Mouse (Mus musculus) intestine, postnatal 0 days (tissue): ENCODE measurements at regions not wholly inside any gene's neighbourhood (a gene's known extent, or its start where the extent isn't known, plus 50 kb on each side); places are given as distances from the start of the nearest gene placed in this dataset.
"Not testable (repeated sequence)": the region's sequence is repeated elsewhere in the genome, so short reads cannot be mapped to it uniquely, and the experiment has no call there.

ENCODE experiments used
- ATAC-seq: fragments of 200-750 bp; cut with Nextera tagmentation; 2 replicates; pipeline ENCODE4 v1.8.0; 2017; ENCODE audit warnings: mild to moderate bottlenecking, moderate TSS enrichment, moderate library complexity
- H3K27ac ChIP-seq: fragments of 300-500 bp; sonication (generic); 2 replicates; pipeline ENCODE4 v1.5.1; 2014; ENCODE audit warnings: mild to moderate bottlenecking, low read depth, low read length, moderate library complexity
- H3K27me3 ChIP-seq: fragments of 300-500 bp; sonication (generic); replicated peaks from 2 replicates; pipeline ENCODE4 v1.6.1; 2014; ENCODE audit warnings: low read length, mixed read lengths; ENCODE audit not compliant: control insufficient read depth, insufficient read depth
- H3K36me3 ChIP-seq: fragments of 300-500 bp; sonication (generic); 2 replicates; pipeline ENCODE4 v1.6.1; 2014; ENCODE audit warnings: mild to moderate bottlenecking, moderate library complexity; ENCODE audit not compliant: control insufficient read depth, insufficient read depth
- H3K4me1 ChIP-seq: fragments of 300-500 bp; sonication (generic); replicated peaks from 2 replicates; pipeline ENCODE4 v1.6.1; 2014; ENCODE audit warnings: antibody characterized with exemption, low read length, mixed read lengths; ENCODE audit not compliant: control insufficient read depth, insufficient read depth
- H3K4me2 ChIP-seq: fragments of 300-500 bp; sonication (generic); replicated peaks from 2 replicates; pipeline ENCODE4 v1.6.1; 2014; ENCODE audit warnings: low read depth, mild to moderate bottlenecking, moderate library complexity
- H3K4me3 ChIP-seq: fragments of 300-500 bp; sonication (generic); 2 replicates; pipeline ENCODE4 v1.5.1; 2014; ENCODE audit warnings: low read depth, low read length
- H3K9ac ChIP-seq: fragments of 300-500 bp; sonication (generic); 2 replicates; pipeline ENCODE4 v1.6.1; 2014; ENCODE audit warnings: mild to moderate bottlenecking, low read depth, low read length
- H3K9me3 ChIP-seq: fragments of 300-500 bp; sonication (generic); 2 replicates; pipeline ENCODE4 v1.6.1; 2016; ENCODE audit warnings: mixed run types; ENCODE audit not compliant: control insufficient read depth
- CTCF ChIP-seq: sonication (generic); IDR thresholded peaks from 2 replicates; pipeline ENCODE4 v1.5.1; 2016; ENCODE audit warnings: low read depth, mild to moderate bottlenecking, control low read depth, antibody characterized with exemption, moderate library complexity
- WGBS: fragments of 180-500 bp; shearing (Covaris S2); extraction: QIAGEN DNeasy Blood & Tissue Kit; methylation state at CpG from one replicate; pipeline ENCODE4 v1.1.7; 2014; 5-methylcytosine and 5-hydroxymethylcytosine counted together

DNA sequence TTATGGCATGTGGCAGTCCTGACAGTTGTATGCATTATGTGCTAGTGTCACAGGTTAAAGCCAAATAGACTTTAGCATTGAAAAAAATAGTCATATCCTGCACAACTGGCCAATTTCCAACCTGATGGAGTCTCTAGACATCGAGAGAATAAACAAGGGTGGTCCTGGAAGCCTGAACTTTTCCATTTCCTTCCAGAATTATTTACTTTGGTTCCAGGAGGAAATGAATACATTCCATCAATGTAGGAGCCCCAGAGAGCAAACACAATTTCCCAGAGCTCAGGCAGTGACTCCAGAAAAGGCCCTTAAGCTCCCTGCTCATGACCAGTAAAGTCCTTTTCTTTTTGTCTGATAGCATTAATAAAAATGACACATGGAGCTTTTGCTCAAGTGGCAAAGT, 151.9 kb upstream of the Got2 start:
- Histone ChIP-seq H3K4me2 (no peak overlapping the region), H3K4me3 (no peak overlapping the region), H3K27me3 (no peaks in the 10 kb centered on the region), H3K4me1 (no peaks in the 10 kb centered on the region), H3K36me3 (no peaks in the 10 kb centered on the region), H3K27ac (no peak overlapping the region), H3K9me3 (no peaks in the 10 kb centered on the region), H3K9ac (no peak overlapping the region)
- ATAC-seq, result no peak
- 26% methylated on average over 1 of the region's 1 CpGs for WGBS
- TF ChIP-seq CTCF, result no peak

- H3K9ac ChIP-seq, H3K27me3 ChIP-seq: not testable (repeated sequence)
- 83% methylated on average over 3 of the region's 3 CpGs for WGBS
Observed at GRCm38 (mm10) chr8:96018742-96019141, 130.4 kb upstream of the Got2 start.

DNA sequence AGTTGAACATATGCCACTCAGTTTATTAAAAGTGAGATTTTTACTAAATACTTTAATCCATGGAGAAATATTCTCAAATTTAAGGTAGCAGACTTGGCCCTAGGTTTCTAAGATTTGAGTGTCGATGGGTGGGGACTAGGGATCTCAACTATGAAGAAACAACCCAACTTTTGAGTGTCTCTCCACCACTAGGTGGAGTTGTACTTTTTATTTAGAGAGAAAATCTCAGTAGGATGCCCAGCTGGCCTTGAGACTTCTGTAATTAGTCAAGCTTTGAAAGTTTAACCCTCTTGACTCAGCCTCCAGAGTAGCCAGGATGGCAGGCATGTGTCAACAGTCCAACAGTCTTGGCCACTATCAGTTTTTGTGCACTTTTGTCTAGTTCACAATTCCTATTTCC, 123.7 kb upstream of the Got2 start:
- Histone ChIP-seq H3K36me3 (no peaks in the 10 kb centered on the region), H3K4me1 (no peaks in the 10 kb centered on the region), H3K9me3 (no peaks in the 10 kb centered on the region), H3K4me2 (no peak overlapping the region), H3K27ac (no peak overlapping the region), H3K4me3 (no peak overlapping the region), H3K27me3 (no peaks in the 10 kb centered on the region), H3K9ac (no peak overlapping the region)
- no peak for ATAC-seq
- 88% methylated on average over 1 of the region's 1 CpGs for WGBS
- TF ChIP-seq CTCF, result no peak

More at GRCm38 (mm10) chr8:96018742-96019141, 130.4 kb upstream of the Got2 start:
- H3K9me3 ChIP-seq, ATAC-seq, H3K36me3 ChIP-seq, H3K27ac ChIP-seq, H3K4me3 ChIP-seq, H3K4me2 ChIP-seq, H3K4me1 ChIP-seq: not testable (repeated sequence)

GRCm38 (mm10) chr8:95991826-95992463, 103.6 kb upstream of the Got2 start:
- Histone ChIP-seq H3K36me3 (no peaks in the 10 kb centered on the region), H3K27me3 (no peaks in the 10 kb centered on the region), H3K9me3 (no peaks in the 10 kb centered on the region), H3K9ac (no peak overlapping the region), H3K4me2 (no peak overlapping the region), H3K4me3 (no peak overlapping the region), H3K4me1 (no peaks in the 10 kb centered on the region), H3K27ac (no peak overlapping the region)
- ATAC-seq, result no peak
- TF ChIP-seq CTCF, result no peak
- 79% methylated on average over 8 of the region's 8 CpGs for WGBS

DNA sequence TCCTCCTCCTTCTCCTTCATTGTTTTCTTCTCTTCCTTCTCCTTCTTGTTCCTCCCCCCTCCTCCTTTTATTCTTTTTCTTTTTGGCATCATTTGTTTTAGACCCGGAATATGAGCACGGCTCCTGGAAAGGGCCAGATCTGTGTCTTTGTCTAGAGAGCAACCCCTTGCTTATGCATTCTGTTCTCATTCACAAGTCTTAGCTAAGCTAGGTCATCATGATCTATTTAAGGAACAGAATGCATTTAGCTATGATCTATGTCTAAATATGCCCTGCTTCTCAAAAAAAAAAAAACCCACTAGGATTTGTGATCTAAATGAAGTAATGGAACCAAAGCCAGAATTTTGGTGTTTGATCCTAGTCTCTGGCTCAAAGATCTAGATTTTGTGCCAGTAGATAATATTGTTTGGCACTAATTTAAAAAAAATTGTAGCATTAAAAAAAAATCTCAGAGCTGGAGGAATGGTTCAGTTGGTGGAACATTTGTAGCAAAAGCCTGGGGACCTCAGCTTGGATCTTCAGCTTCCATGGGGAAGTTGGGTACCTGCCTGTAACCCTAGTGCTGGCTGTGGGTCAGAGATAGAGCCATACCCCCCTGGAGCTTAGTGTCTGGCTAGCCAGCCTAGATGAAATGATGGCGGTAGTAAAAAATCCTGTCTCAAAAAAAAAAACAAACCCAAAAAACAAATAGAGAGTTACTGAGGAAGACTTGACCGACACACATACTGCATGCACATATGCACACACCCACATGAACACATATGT, 100.5 kb upstream of the Got2 start:
- Histone ChIP-seq H3K4me1 (no peaks in the 10 kb centered on the region), H3K4me3 (no peak overlapping the region), H3K27ac (no peak overlapping the region), H3K9me3 (no peaks in the 10 kb centered on the region), H3K36me3 (no peaks in the 10 kb centered on the region), H3K9ac (no peak overlapping the region), H3K27me3 (no peaks in the 10 kb centered on the region), H3K4me2 (no peak overlapping the region)
- TF ChIP-seq CTCF, result no peak
- WGBS, result 90% methylated on average over 4 of the region's 4 CpGs
- ATAC-seq, result no peak

DNA sequence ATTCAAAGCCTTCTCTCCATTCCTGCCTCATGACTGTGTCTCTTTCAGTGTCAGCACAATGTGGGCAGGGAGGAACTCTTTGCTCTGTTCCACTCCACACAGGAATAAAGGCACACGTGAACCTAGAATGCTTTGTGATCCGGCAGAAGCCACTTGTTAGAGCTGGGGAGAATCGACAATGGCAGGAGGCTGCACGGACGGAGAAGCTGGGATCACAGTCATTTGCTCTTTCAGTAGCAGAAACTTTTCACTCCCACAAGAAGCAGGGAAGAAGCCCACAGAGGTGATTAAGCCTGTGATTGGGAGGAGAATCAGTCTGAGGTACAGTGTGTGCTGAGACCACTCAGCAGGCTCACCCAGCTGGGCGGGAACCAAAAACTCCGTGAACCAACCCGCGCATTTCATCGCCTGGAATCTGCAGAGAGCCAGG, 98.7 kb upstream of the Got2 start:
- no peaks in the 10 kb centered on the region for H3K27me3 ChIP-seq
- TF ChIP-seq CTCF, result no peak
- no peaks in the 10 kb centered on the region for H3K4me1 ChIP-seq
- H3K27ac ChIP-seq, result no peak overlapping the region
- ATAC-seq, result no peak
- no peaks in the 10 kb centered on the region for H3K36me3 ChIP-seq
- 24% methylated on average over 10 of the region's 10 CpGs for WGBS
- H3K9ac ChIP-seq, result no peak overlapping the region
- no peaks in the 10 kb centered on the region for H3K9me3 ChIP-seq
- no peak overlapping the region for H3K4me2 ChIP-seq
- no peak overlapping the region for H3K4me3 ChIP-seq
